Mouse (Mus musculus): ENCODE data around the gene Dbndd1. TPM values are rescaled to one million over a fixed set of nuclear protein-coding genes. Genes with fewer than 3 reads are reported as not detected.
"Not testable (repeated sequence)": the region's sequence is repeated elsewhere in the genome, so short reads cannot be mapped to it uniquely, and the experiment has no call there.

The Dbndd1 gene
- 0.24 TPM in 2 replicates for polyA plus RNA-seq (2015; fragmentation: Nextera tagmentation; extraction: Ambion mirVana)

DNA sequence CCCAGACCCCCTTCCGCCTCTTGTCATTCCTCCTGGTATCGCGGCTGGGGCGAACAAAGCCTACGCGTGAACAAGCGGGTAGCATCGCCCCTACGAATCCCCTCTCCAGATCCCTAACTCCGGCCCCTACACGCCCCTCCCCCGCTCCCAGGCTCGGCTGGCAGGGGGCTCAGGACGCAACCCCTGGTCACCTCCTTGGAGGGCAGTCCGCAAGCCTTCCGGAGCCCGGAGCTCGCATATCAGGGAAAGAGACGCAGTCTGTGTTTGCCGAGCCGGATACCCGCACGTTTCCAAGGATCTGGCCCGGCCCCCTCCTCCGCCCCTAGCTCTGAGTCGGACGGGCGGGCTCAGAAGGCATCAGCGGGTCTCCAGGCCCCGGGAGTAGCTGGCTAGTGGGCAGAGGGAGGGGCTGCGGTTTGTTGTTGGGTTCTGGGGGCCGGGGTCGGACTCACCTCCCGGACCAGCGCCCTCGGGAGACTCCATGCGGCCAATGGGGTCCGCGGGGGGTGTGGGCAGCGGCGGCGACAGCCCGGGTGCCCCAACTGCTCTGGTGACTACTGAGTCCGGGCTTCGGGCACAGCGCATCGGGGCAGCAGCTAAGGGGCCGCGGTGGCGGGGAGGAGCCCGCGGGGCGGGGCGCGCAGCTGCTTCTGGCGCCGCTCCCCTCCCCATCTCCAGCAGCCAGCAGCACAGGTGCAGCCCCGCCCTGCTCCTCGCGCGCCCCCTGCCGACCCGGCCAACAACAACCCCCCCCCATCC lies at the start of gene Dbndd1:
TSS of gene Dbndd1 (minus strand) at position 683 of the 759 bp plus-strand sequence.
- under 1% methylated on average over 63 of the region's 63 CpGs for WGBS (ENCODE audit: insufficient replicate concordance)
- Histone ChIP-seq H3K4me3 (replicated peaks) (peak within 1 kb of the TSS; percentile 52), H3K36me3 (replicated peaks) (no peaks in the 10 kb centered on the region), H3K9me3 (replicated peaks) (no peaks in the 10 kb centered on the region), H3K4me1 (replicated peaks) (peaks cover 33% of the 10 kb centered on the region), H3K27me3 (peaks cover 73% of the 10 kb centered on the region), H3K4me2 (peak within 1 kb of the TSS; percentile 73), H3K9ac (no peak within 1 kb of the TSS), H3K27ac (replicated peaks) (no peak within 1 kb of the TSS)
- ATAC-seq (ENCODE audit: insufficient read depth): no peak

DNA sequence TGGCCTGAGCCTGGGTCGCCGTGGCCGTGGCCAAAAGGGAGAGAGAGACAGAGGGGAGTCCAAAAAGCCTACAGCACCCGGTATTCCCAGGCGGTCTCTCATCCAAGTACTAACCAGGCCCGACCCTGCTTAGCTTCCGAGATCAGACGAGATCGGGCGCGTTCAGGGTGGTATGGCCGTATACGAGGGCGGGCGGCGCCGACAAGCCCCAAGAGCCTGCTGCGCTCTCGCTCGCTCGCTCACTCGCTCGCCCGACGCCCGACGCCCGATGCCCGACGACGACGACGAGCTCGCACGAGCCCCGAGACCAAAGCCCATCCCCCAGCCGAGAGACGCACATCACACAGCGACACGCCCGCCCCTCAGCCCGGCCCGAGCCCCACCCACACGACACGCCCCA lies 49.0 kb upstream of the Dbndd1 start:
- no CpG with 5 or more reads among the region's 45 CpGs for WGBS (ENCODE audit: insufficient replicate concordance)
- H3K4me2 ChIP-seq; ATAC-seq (ENCODE audit: insufficient read depth); H3K27me3 ChIP-seq; H3K9me3 ChIP-seq (replicated peaks); H3K4me1 ChIP-seq (replicated peaks); H3K4me3 ChIP-seq (replicated peaks); H3K9ac ChIP-seq; H3K36me3 ChIP-seq (replicated peaks); H3K27ac ChIP-seq (replicated peaks): not testable (repeated sequence)

- WGBS (ENCODE audit: insufficient replicate concordance): 70% methylated on average over 5 of the region's 14 CpGs
- H3K27ac ChIP-seq (replicated peaks); H3K4me1 ChIP-seq (replicated peaks); H3K4me2 ChIP-seq; H3K4me3 ChIP-seq (replicated peaks); H3K36me3 ChIP-seq (replicated peaks); ATAC-seq (ENCODE audit: insufficient read depth); H3K9me3 ChIP-seq (replicated peaks); H3K9ac ChIP-seq: not testable (repeated sequence)
- peaks cover 17% of the 10 kb centered on the region for H3K27me3 ChIP-seq
Observed at GRCm38 (mm10) chr8:123537641-123538040, 22.4 kb upstream of the Dbndd1 start.

GRCm38 (mm10) chr8:123536990-123537380 lies 21.7 kb upstream of the Dbndd1 start:
- Histone ChIP-seq H3K4me1 (replicated peaks) (no peaks in the 10 kb centered on the region), H3K27ac (replicated peaks) (no peak overlapping the region), H3K27me3 (peaks cover 17% of the 10 kb centered on the region), H3K9me3 (replicated peaks) (no peaks in the 10 kb centered on the region), H3K4me3 (replicated peaks) (no peak overlapping the region), H3K4me2 (no peak overlapping the region), H3K36me3 (replicated peaks) (0 out of 2 replicates have a peak, but pooled peaks cover 8% of the 10 kb centered on the region), H3K9ac (no peak overlapping the region)
- WGBS (ENCODE audit: insufficient replicate concordance): 29% methylated on average over 10 of the region's 10 CpGs
- ATAC-seq (ENCODE audit: insufficient read depth): no peak

DNA sequence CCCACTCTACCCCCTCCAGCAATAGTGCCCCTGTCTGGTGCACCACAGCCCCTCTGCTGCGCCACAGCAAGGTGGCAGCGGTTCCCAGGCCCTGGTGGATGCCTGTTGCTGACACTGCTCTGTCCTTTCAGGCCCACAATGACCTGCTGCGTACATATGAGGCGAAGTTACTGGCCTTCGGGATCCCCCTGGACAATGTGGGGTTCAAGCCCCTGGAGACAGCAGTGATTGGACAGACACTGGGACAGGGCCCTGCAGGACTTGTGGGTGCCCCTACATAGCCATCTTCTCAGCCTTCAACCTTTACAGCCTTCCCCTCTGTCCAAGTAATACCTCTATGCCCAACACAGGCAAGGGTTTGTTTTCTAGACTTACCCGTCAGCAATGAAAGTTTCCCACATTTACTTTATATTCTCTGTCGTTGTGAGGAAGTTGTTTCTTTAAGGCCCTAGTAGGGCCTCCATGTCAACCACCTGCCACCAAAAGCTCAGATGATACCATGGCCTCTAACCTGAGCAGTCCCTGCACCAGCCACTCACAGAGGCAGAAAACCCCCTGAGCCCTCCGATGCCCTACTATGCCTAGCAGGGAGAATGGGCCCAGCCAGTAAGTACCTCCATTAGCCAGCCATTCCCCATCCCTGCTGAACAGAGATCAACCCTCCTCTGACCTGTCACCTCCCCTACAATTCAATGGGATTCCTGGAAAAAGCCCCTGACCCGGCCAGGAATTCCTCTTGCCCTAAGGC lies 21.2 kb upstream of the Dbndd1 start:
- 73% methylated on average over 9 of the region's 9 CpGs for WGBS (ENCODE audit: insufficient replicate concordance)
- Histone ChIP-seq H3K27ac (replicated peaks) (no peak overlapping the region), H3K9ac (no peak overlapping the region), H3K4me3 (replicated peaks) (no peak overlapping the region), H3K27me3 (peaks cover 17% of the 10 kb centered on the region), H3K36me3 (replicated peaks) (0 out of 2 replicates have a peak, but pooled peaks cover 8% of the 10 kb centered on the region), H3K4me1 (replicated peaks) (no peaks in the 10 kb centered on the region), H3K9me3 (replicated peaks) (no peaks in the 10 kb centered on the region), H3K4me2 (no peak overlapping the region)
- no peak for ATAC-seq (ENCODE audit: insufficient read depth)

DNA sequence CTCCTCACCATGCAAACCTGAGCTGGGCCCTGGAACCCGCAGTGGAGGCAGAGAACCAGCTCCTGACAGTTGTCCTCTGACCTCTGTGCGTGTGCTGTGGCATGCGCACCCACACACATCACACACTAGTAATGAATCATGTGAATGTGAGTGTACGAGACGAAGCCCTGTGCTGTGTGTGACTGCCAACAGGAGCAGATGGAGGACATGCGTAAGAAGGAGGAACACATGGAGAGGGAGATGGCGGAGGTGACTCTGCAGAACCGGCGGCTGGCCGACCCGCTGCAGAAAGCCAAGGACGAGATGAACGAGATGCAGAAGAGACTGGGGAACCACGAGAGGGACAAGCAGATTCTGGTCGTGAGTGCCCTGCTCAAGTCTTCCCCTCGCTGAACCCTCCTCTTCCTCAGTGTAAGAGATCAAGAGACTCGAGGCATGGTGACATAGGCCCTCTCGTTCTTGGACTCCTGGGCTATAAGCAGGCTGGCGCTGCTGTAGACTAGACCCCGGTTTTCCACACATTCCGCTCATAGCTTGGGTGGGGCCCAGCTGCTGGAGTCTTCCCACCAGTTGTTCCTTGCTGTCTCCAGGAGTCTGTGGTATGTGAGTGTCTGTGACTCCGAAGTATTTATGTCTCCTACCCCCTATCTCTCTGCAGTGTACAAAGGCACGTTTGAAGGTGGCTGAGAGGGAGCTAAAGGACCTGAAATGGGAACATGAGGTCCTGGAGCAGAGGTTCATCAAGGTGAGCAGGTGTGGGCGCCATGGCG lies 12.6 kb upstream of the Dbndd1 start:
- ATAC-seq (ENCODE audit: insufficient read depth): no peak
- Histone ChIP-seq H3K4me3 (replicated peaks) (no peak overlapping the region), H3K36me3 (replicated peaks) (peaks cover 44% of the 10 kb centered on the region), H3K27ac (replicated peaks) (no peak overlapping the region), H3K9me3 (replicated peaks) (no peaks in the 10 kb centered on the region), H3K27me3 (no peaks in the 10 kb centered on the region; the same call in 1 of the 2 replicates), H3K4me1 (replicated peaks) (no peaks in the 10 kb centered on the region), H3K4me2 (no peak overlapping the region), H3K9ac (no peak overlapping the region)
- 80% methylated on average over 25 of the region's 25 CpGs for WGBS (ENCODE audit: insufficient replicate concordance)

DNA sequence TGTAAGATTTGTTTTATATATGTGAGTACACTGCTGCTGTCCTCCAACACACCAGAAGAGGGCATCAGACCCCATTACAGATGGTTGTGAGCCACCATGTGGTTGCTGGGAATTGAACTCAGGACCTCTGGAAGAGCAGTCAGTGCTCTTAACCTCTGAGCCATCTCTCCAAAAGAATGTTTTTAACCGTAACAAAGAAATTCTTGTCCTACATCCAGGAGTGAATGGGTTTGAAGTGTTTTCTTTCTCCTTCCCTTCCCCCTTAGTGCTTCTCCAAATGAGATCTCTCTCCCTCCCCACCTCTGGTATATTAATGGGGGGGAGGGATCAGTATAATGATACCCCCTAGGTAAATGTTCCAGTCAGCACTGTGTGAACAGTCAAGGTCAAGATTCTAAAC lies 4.8 kb upstream of the Dbndd1 start:
- H3K27ac ChIP-seq (replicated peaks); H3K4me3 ChIP-seq (replicated peaks); H3K4me2 ChIP-seq; H3K9me3 ChIP-seq (replicated peaks); H3K9ac ChIP-seq; ATAC-seq (ENCODE audit: insufficient read depth): not testable (repeated sequence)
- Histone ChIP-seq H3K4me1 (replicated peaks) (peaks cover 26% of the 10 kb centered on the region), H3K27me3 (peaks cover 29% of the 10 kb centered on the region), H3K36me3 (replicated peaks) (peaks cover 25% of the 10 kb centered on the region; the same call in 1 of the 2 replicates)
- WGBS (ENCODE audit: insufficient replicate concordance): 86% methylated on average over 1 of the region's 1 CpGs

DNA sequence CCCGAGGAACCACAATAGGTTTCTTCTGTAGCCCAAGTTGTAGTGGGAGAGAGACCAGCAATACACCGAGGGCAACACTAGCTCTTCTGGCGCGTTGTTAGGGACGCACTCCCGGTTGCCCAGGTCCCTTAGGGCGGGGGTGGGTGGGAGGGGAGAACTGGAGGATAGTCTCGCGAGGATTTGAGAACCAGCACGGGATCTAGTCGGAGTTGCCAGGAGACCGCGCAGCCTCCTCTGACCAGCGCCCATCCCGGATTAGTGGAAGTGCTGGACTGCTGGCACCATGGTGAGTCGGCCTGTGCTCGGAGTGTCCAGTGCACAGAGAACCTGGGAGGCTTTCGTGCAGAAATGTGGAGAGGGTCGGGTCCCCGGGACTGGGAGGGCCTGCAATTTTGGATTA lies 3.4 kb upstream of the Dbndd1 start, which contains the start of gene Gas8:
TSS of gene Gas8 (plus strand) at position 168 of the 400 bp plus-strand sequence.
- peak; percentile 79 for ATAC-seq (ENCODE audit: insufficient read depth)
- 0% methylated on average over 20 of the region's 20 CpGs for WGBS (ENCODE audit: insufficient replicate concordance)
- Histone ChIP-seq H3K27ac (replicated peaks) (no peak within 1 kb of the TSS), H3K4me1 (replicated peaks) (peaks cover 33% of the 10 kb centered on the region), H3K36me3 (replicated peaks) (peaks cover 13% of the 10 kb centered on the region; the same call in 1 of the 2 replicates), H3K4me3 (replicated peaks) (peak within 1 kb of the TSS; percentile 65), H3K9me3 (replicated peaks) (no peaks in the 10 kb centered on the region), H3K9ac (peak within 1 kb of the TSS; percentile 37; the same call in 1 of the 2 replicates), H3K4me2 (peak within 1 kb of the TSS; percentile 75), H3K27me3 (peaks cover 42% of the 10 kb centered on the region)

- WGBS (ENCODE audit: insufficient replicate concordance): 31% methylated on average over 10 of the region's 10 CpGs
- H3K27ac ChIP-seq (replicated peaks): no peak overlapping the region
- peaks cover 33% of the 10 kb centered on the region for H3K4me1 ChIP-seq (replicated peaks)
- peak overlapping the region; percentile 75 for H3K4me2 ChIP-seq
- H3K9ac ChIP-seq: no peak overlapping the region
- no peaks in the 10 kb centered on the region for H3K9me3 ChIP-seq (replicated peaks)
- peaks cover 47% of the 10 kb centered on the region for H3K27me3 ChIP-seq
- peak overlapping the region; percentile 65; the same call in 1 of the 2 replicates for H3K4me3 ChIP-seq (replicated peaks)
- no peak for ATAC-seq (ENCODE audit: insufficient read depth)
- H3K36me3 ChIP-seq (replicated peaks): peaks cover 9% of the 10 kb centered on the region; the same call in 1 of the 2 replicates
Observed at GRCm38 (mm10) chr8:123518172-123518571, 2.9 kb upstream of the Dbndd1 start.

DNA sequence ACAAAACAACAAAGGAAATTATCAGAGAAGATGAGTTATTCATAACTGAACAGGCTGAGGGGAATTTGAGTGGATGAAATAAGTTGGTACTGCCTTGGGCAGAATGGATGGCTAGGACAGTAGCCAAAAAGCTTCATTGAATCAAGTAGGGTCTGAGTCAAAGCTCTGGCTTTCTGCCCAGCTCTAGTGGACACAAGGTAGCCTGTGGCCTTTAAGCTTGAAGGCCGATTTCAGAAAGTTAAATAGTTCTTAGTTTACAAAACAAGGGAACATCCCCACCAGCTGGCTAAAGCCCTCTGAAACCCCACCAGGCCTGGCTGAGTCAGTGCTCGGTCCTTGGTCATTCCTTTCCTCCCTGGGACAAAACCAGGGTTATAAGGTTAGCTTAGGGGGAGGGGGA lies 1.3 kb upstream of the Dbndd1 start:
- Histone ChIP-seq H3K4me1 (replicated peaks) (peaks cover 33% of the 10 kb centered on the region), H3K36me3 (replicated peaks) (0 out of 2 replicates have a peak, but pooled peaks cover 3% of the 10 kb centered on the region), H3K4me3 (replicated peaks) (no peak overlapping the region), H3K9me3 (replicated peaks) (no peaks in the 10 kb centered on the region), H3K4me2 (no peak overlapping the region), H3K27ac (replicated peaks) (no peak overlapping the region), H3K9ac (no peak overlapping the region), H3K27me3 (peaks cover 63% of the 10 kb centered on the region)
- ATAC-seq (ENCODE audit: insufficient read depth): no peak
- 30% methylated on average over 2 of the region's 2 CpGs for WGBS (ENCODE audit: insufficient replicate concordance)

All from liver, embryonic 15.5 days (tissue).